Mouse (Mus musculus): ENCODE measurements around the gene Ift57.

Ift57 gene

DNA sequence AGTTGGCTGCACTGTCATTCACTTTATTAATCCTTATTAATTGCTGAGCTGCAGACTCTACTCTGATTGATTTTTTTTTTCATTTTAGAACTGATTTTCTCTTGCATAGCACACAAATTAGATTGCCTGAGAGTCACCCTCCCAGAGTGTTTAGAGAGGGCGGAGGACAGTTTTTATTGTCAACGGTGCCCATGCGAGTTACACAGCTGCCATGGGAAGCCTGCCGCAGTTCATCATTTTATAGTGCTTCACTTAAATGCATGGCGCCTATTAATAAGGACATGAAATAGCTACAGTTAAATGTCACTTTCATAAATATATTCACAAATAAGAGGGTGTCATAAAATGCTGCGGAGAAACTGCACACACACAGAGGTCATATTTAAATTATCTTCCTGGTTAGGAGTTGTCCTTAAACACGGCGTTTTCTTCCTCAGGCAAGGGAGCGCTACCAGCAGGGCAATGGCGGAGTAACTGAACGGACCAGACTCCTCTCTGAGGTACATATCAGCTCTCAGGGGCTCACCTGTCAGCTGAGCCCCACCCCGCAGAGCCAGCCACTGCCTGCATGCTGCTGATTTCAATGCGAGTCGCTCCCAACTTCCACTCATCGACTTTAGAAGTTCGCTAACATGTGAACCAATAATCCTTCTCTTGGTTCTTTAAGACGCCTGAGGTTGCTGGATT lies 61.6 kb downstream of the Ift57 start:
- no peak for DNase-seq

DNA sequence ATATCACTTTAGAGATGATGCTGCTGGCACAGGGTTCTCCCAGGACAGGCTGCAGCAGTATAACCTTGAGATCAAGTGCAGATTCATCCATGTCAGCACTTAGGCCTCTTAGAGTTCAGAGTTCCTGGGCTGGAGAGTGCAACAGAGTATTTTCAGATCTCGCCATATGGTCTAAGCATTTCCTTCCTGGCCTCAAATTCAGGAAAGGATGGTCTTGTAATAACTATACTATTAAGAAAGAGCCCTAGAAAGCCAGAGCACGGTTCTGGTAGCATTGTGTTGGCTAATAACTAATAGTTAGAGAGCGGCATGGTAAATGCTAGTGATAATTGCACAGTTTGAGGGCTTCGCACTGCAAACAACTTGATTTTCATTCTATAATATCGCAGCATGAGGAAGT lies 62.9 kb downstream of the Ift57 start:
- DNase-seq: no peak

- DNase-seq: peak; percentile 26 to 58
These were observed 67.3 kb downstream of the Ift57 start for GRCm38 (mm10) chr16:49766326-49766725.

GRCm38 (mm10) chr16:49768491-49769031 lies 69.5 kb downstream of the Ift57 start:
- DNase-seq: no peak

GRCm38 (mm10) chr16:49769831-49770261 lies 70.8 kb downstream of the Ift57 start:
- DNase-seq: peak; percentile 31

DNA sequence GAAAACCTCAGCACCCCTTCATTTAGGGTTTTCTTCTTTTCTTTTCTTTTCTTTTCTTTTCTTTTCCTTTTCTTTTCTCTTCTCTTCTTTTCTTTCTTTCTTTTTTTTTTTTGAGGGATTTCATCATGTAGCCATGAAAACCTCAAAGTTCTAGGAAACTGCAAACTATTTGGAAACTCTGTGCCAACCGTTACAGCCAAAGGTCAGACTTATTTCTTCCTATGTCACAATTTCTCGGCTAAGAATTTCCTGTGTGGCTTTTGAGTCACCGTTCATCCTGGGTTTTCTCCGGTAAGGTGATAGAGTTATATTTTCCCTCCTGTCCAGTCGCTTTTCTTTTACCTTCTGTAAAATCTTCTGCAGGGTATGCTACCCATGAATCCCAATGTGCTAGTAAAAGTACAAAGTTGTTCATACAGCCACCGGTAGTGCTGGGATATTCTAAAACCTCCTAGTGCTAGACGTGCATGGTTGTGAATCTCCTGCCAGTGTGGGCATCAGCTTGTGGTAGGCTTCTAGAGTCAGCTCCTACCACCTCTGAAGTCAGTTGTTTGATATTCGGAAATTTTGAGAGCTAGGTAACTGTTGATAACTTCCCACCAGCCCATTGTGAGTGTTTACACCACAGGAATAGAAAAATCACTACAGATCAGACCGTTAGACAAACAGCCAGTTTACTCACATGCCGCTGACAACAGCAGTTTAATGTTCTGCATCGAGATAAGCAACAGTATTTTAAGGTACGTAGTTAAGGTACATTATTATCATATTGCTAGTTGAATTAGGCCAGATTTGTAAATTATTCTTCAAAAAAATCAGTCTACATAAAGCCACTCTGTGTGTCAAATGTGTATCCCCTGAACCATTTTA lies 71.5 kb downstream of the Ift57 start:
- DNase-seq: no peak

DNA sequence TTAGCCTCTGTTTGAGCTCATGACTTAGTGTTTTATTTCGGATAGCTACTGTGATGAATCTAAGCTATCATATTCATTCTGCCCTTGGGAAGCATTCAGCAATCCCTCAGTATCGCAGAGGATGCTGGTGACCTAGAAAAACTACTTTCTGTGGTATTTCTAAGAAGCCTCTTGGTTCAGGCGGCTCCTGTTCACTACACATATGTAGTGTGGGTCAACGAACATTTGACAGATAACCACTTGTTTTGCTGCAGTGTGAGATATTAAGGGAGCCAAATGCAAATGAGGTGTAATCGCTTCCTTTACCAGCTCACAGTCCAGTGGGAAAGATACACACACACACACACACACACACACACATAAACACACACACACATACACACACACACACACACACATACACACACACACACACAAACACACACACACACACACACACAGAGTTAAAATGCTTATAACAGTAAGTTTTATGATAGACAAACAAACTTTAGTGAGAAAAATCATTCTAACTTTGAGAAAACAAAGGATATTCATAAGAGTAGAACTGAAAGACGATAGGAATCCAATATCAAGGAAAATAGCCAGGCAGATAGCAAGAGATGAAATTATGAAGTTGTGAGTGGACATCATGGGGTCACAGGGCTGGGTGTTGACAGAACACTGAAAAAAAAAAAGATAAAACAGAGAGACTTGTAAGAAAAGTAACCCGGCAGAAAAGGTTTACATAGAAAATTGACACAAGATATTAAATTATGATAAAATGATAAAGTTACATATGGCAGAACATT lies 72.8 kb downstream of the Ift57 start:
- no peak for DNase-seq

GRCm38 (mm10) chr16:49772576-49772975 lies 73.5 kb downstream of the Ift57 start:
- DNase-seq: no peak

- no peak for DNase-seq
These were observed 74.0 kb downstream of the Ift57 start for GRCm38 (mm10) chr16:49773068-49773467.

DNA sequence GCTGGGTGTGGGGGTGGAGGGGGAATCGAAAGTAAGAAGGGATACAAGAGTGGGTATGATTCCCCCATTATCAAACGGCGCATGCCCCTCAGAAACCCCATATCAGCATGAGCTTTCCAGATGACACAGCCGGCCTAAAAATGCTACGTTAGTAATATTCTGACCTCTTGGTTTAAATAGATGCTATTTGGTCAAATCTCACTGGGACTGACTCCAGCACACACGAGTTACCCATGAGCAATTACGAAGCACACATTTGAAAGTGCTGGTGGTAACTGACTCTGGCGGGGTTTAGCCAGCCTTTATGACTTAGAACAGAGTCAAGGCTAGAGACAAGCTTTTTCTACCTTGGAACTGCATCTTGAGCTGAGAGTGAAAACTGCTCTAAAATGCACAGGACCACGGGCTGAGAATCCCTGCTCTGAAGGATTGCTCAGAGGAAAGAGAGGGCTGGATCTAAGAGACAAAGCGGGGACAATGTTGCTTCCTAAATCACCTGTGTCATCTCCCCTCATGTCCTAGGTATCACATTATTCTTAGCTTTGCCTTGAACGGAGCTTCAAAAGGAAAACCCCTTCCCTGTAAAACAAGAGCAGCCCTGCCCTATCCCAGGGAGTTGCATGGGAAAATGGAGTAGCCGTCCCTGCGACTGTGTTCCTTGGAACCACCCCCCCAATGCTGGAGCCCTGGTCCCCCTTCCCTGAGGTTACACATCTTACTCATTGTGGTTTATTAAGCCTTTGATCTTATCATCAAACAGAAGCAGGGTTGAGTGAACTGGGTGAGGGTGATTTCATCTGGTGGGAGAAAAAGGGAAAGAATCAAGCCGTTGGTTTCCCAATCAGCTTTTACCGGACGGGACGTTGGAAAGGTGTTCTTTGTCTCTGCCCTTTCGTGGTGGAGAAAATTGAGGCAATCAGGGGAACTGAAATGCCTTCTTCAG lies 75.3 kb downstream of the Ift57 start:
- no peak for DNase-seq

DNA sequence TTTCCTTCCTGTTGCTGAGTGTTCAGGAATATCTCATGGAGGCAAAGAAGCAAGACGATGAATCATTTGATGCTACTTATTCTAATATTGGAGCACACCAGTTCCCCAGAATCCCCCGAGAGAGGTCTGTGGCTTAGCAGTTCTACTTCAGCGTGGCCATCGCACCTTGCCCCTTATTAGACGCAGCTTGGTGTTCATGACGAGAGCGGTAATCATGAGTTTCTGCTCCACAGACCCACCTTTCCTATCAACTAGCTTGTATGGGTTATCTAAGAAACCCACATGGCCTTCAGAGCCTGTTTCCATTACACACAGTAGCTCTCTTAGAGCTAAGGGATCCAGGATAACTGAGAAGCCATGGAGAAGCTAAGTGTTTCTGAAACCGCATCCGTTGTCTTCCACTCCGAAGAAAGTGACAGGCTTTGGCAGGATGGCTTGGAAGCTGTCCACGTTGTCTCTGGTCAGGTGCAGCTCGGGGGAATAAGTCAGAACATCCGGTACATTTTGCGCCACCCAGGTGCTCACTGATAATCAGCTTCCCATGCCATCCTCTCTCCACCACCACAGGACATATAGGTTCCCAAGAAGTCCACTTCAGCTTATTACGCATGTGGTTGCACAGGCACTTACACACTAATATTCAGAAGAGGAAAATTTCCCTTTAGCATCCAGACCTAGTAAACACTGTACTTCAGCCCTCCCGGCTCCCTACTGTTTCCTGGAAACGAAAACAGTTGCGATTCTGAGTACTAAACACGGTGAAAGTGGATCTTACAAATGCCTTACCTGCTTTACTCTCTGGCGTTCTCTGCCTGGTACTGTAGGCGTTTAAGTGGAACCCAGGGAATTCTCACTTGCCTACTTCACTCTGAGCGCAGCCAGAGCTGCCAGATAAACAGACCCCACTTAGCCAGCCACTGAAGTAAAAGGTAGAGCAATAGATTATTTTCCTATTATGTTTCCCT lies 76.3 kb downstream of the Ift57 start:
- DNase-seq: no peak

GRCm38 (mm10) chr16:49776981-49777380 lies 77.9 kb downstream of the Ift57 start:
- DNase-seq: no peak

- DNase-seq: no peak
These were observed 82.6 kb downstream of the Ift57 start for GRCm38 (mm10) chr16:49781556-49782156.

DNA sequence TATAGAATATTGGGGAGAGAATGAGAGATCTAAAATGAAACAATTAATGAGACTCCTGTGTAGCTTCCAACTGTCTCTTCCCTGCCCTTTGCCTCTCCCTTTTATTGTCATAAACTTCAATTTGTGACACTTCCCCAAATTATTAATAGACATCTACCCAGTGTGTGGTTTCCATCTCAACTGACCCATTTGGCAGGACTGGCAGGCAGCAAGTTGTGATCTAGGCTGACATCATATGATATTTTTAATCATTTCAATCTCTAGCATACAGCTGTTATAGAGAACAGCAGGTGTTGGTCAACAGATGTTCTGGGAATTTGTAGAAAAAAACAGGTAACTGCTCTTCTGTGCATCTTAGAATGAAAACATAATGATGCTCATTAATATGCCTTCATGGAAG lies 84.3 kb downstream of the Ift57 start:
- DNase-seq: no peak

DNA sequence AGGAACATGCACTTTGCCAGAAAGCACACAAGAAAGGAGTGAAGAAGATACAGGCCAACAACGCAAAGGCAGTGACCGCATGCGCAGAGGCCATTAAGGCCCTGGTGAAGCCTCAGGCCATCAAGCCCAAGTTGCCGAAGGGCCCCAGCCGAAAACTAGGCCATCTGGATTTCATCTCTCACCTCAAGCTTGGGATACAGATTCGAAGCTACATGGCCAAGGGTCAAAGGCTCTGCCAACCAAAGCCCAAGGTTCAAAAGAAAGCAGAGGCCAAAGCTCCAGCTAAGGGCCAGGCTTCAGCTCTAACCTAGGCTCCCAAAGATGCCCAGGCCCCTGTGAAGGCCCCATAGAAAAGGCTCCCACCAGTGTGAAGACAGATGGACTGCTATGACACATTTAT lies 87.1 kb downstream of the Ift57 start:
- no peak for DNase-seq

- DNase-seq: no peak
These were observed 88.7 kb downstream of the Ift57 start for GRCm38 (mm10) chr16:49787714-49788113.

GRCm38 (mm10) chr16:49790575-49791465 lies 91.8 kb downstream of the Ift57 start:
- no peak for DNase-seq

GRCm38 (mm10) chr16:49792446-49792878 lies 93.4 kb downstream of the Ift57 start:
- peak; percentile 61 to 76 for DNase-seq

DNA sequence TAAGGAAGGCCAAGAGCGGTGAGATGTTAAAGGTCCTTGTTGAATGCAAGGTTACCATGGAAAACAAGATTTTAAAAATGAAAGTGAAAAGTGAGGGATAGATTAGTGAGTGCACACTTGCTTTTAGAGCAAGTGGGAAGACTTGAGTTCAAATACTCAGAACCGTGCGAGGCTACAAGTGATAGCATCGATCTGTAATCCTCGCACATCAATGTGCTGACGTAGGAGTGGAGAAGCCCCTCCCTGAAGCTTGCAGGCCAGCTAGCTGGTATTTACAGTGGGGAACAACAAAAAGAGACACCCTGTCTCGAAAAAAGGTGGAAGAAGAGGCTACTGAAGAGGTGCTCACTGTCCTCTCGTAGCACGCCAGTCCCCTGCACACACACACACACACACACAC lies 94.6 kb downstream of the Ift57 start:
- no peak for DNase-seq

All from lung, adult 18-20 months (tissue).